Mouse (Mus musculus): ENCODE results near the gene Tial1. TPM values are rescaled to one million over a fixed set of nuclear protein-coding genes. Genes with fewer than 3 reads are reported as not detected.

Tial1 gene
- polyA plus RNA-seq, 1 experiment, result 138 TPM

- peaks cover 17% of the 10 kb centered on the region for H3K4me1 ChIP-seq (ENCODE audit: control insufficient read depth, insufficient read depth, low read length)
- no peak overlapping the region for H3K27ac ChIP-seq (ENCODE audit: insufficient read depth, low read depth, low read length)
Observed at GRCm38 (mm10) chr7:128403128-128403527, 58.4 kb downstream of the Tial1 start.

GRCm38 (mm10) chr7:128402577-128402976 lies 58.9 kb downstream of the Tial1 start:
- Histone ChIP-seq H3K4me1 (ENCODE audit: control insufficient read depth, insufficient read depth, low read length) (peaks cover 21% of the 10 kb centered on the region), H3K4me3 (ENCODE audit: insufficient read depth, low read length) (no peak overlapping the region)

More at GRCm38 (mm10) chr7:128403128-128403527, 58.4 kb downstream of the Tial1 start:
- H3K4me3 ChIP-seq (ENCODE audit: insufficient read depth, low read length), result no peak overlapping the region
- TF ChIP-seq POLR2A (IDR thresholded peaks at IDR 0.05; ENCODE audit: borderline replicate concordance, low read depth, low read length) (no peak), CTCF (IDR thresholded peaks at IDR 0.05; ENCODE audit: low read depth, low read length) (no peak)

GRCm38 (mm10) chr7:128398664-128399063 lies 62.9 kb downstream of the Tial1 start:
- H3K27ac ChIP-seq (ENCODE audit: insufficient read depth, low read depth, low read length), result no peak overlapping the region
- peaks cover 33% of the 10 kb centered on the region for H3K4me1 ChIP-seq (ENCODE audit: control insufficient read depth, insufficient read depth, low read length)
- TF ChIP-seq POLR2A (IDR thresholded peaks at IDR 0.05; ENCODE audit: borderline replicate concordance, low read depth, low read length), result no peak
- no peak for TF ChIP-seq CTCF (IDR thresholded peaks at IDR 0.05; ENCODE audit: low read depth, low read length)
- no peak overlapping the region for H3K4me3 ChIP-seq (ENCODE audit: insufficient read depth, low read length)

More at GRCm38 (mm10) chr7:128402577-128402976, 58.9 kb downstream of the Tial1 start:
- no peak for TF ChIP-seq POLR2A (IDR thresholded peaks at IDR 0.05; ENCODE audit: borderline replicate concordance, low read depth, low read length)
- TF ChIP-seq CTCF (IDR thresholded peaks at IDR 0.05; ENCODE audit: low read depth, low read length), result no peak
- H3K27ac ChIP-seq (ENCODE audit: insufficient read depth, low read depth, low read length), result no peak overlapping the region

- Histone ChIP-seq H3K4me3 (ENCODE audit: insufficient read depth, low read length) (no peak overlapping the region), H3K4me1 (ENCODE audit: control insufficient read depth, insufficient read depth, low read length) (peaks cover 44% of the 10 kb centered on the region), H3K27ac (ENCODE audit: insufficient read depth, low read depth, low read length) (no peak overlapping the region)
- TF ChIP-seq CTCF (IDR thresholded peaks at IDR 0.05; ENCODE audit: low read depth, low read length) (no peak), POLR2A (IDR thresholded peaks at IDR 0.05; ENCODE audit: borderline replicate concordance, low read depth, low read length) (no peak)
Observed at GRCm38 (mm10) chr7:128397066-128397465, 64.5 kb downstream of the Tial1 start.

GRCm38 (mm10) chr7:128393756-128394155 lies 67.8 kb downstream of the Tial1 start:
- Histone ChIP-seq H3K4me1 (ENCODE audit: control insufficient read depth, insufficient read depth, low read length) (peaks cover 65% of the 10 kb centered on the region), H3K4me3 (ENCODE audit: insufficient read depth, low read length) (no peak overlapping the region), H3K27ac (ENCODE audit: insufficient read depth, low read depth, low read length) (peak overlapping the region; percentile 99)
- TF ChIP-seq POLR2A (IDR thresholded peaks at IDR 0.05; ENCODE audit: borderline replicate concordance, low read depth, low read length) (no peak), CTCF (IDR thresholded peaks at IDR 0.05; ENCODE audit: low read depth, low read length) (no peak)

- Histone ChIP-seq H3K4me3 (ENCODE audit: insufficient read depth, low read length) (peak overlapping the region; percentile 40), H3K4me1 (ENCODE audit: control insufficient read depth, insufficient read depth, low read length) (peaks cover 60% of the 10 kb centered on the region), H3K27ac (ENCODE audit: insufficient read depth, low read depth, low read length) (peak overlapping the region; percentile 99)
- TF ChIP-seq POLR2A (IDR thresholded peaks at IDR 0.05; ENCODE audit: borderline replicate concordance, low read depth, low read length), result no peak
- no peak for TF ChIP-seq CTCF (IDR thresholded peaks at IDR 0.05; ENCODE audit: low read depth, low read length)
Observed at GRCm38 (mm10) chr7:128392972-128393314, 68.6 kb downstream of the Tial1 start.

GRCm38 (mm10) chr7:128392071-128392971 lies 69.2 kb downstream of the Tial1 start:
- Histone ChIP-seq H3K27ac (ENCODE audit: insufficient read depth, low read depth, low read length) (peak overlapping the region; percentile 99), H3K4me3 (ENCODE audit: insufficient read depth, low read length) (peak overlapping the region; percentile 40), H3K4me1 (ENCODE audit: control insufficient read depth, insufficient read depth, low read length) (peaks cover 56% of the 10 kb centered on the region)
- TF ChIP-seq POLR2A (IDR thresholded peaks at IDR 0.05; ENCODE audit: borderline replicate concordance, low read depth, low read length) (no peak), CTCF (IDR thresholded peaks at IDR 0.05; ENCODE audit: low read depth, low read length) (no peak)

- Histone ChIP-seq H3K4me3 (ENCODE audit: insufficient read depth, low read length) (no peak overlapping the region; the same call in 1 of the 2 replicates), H3K4me1 (ENCODE audit: control insufficient read depth, insufficient read depth, low read length) (peaks cover 56% of the 10 kb centered on the region), H3K27ac (ENCODE audit: insufficient read depth, low read depth, low read length) (peak overlapping the region; percentile 99)
- TF ChIP-seq CTCF (IDR thresholded peaks at IDR 0.05; ENCODE audit: low read depth, low read length) (no peak), POLR2A (IDR thresholded peaks at IDR 0.05; ENCODE audit: borderline replicate concordance, low read depth, low read length) (no peak; the same call in 1 of the 2 replicates)
Observed at GRCm38 (mm10) chr7:128391267-128392057, 70.1 kb downstream of the Tial1 start.

Other genes starting within 250 kb of the Tial1 start
- gene Armc5, start 224.4 kb downstream of the Tial1 start, polyA plus RNA-seq (2012; ENCODE audit: insufficient read depth, insufficient read length, missing spikeins), result 14.6 and 15.0 TPM in 2 replicates
- 2.5 and 2.8 TPM in 2 replicates for gene 9130023H24Rik, start 223.7 kb downstream of the Tial1 start, polyA plus RNA-seq (2012; ENCODE audit: insufficient read depth, insufficient read length, missing spikeins)
- gene Tgfb1i1, start 214.9 kb downstream of the Tial1 start, polyA plus RNA-seq (2012; ENCODE audit: insufficient read depth, insufficient read length, missing spikeins), result 1.2 and 1.7 TPM in 2 replicates
- gene Slc5a2, start 196.1 kb downstream of the Tial1 start, polyA plus RNA-seq (2012; ENCODE audit: insufficient read depth, insufficient read length, missing spikeins), result not detected in 2 replicates
- 16.7 and 18.4 TPM in 2 replicates for gene BC017158, start 163.5 kb downstream of the Tial1 start, polyA plus RNA-seq (2012; ENCODE audit: insufficient read depth, insufficient read length, missing spikeins)
- gene Rgs10, start 43.0 kb downstream of the Tial1 start, polyA plus RNA-seq (2012; ENCODE audit: insufficient read depth, insufficient read length, missing spikeins), result 731 and 826 TPM in 2 replicates
- 23.5 and 25.4 TPM in 2 replicates for gene Bag3, start 61.9 kb upstream of the Tial1 start, polyA plus RNA-seq (2012; ENCODE audit: insufficient read depth, insufficient read length, missing spikeins)
- 16.8 and 18.4 TPM in 2 replicates for gene Inpp5f, start 149.6 kb upstream of the Tial1 start, polyA plus RNA-seq (2012; ENCODE audit: insufficient read depth, insufficient read length, missing spikeins)

Measured in bone marrow macrophage, adult 2 months (primary cell).